Mouse (Mus musculus): ENCODE measurements at regions not wholly inside any gene's neighbourhood (a gene's known extent, or its start where the extent isn't known, plus 50 kb on each side); places are given as distances from the start of the nearest gene placed in this dataset.

DNA sequence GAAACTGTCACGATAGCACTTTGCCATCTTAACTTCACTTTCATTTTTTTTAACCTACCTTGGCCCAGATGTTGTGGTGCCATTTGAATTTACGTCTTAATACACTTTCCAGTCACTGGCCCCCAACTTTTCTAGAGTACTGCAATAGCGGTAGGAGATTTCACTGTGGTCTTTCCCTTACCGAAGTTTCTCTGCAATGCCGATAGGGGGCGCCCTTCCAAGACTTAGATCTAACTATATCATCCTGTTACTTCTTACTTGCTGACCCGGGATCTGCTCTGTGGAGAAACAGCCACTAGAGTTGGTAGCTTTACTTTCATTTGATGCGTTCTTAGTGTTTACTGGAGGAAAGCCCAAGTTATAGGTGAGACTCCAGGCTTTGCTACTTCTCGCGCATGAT, 92.6 kb upstream of the Hmgn3 start:
- Histone ChIP-seq H3K9me3 (replicated peaks) (no peaks in the 10 kb centered on the region), H3K4me3 (replicated peaks) (no peak overlapping the region), H3K4me2 (replicated peaks) (no peak overlapping the region), H3K9ac (no peak overlapping the region), H3K36me3 (no peaks in the 10 kb centered on the region), H3K4me1 (no peaks in the 10 kb centered on the region), H3K27ac (replicated peaks) (no peak overlapping the region), H3K27me3 (no peaks in the 10 kb centered on the region)
- ATAC-seq (ENCODE audit: insufficient number of reproducible peaks, low FRiP score, low TSS enrichment, low read depth) = no peak
- 85% methylated on average over 10 of the region's 10 CpGs for WGBS

GRCm38 (mm10) chr9:83221866-83222265, 75.4 kb upstream of the Hmgn3 start:
- Histone ChIP-seq H3K9me3 (replicated peaks) (no peaks in the 10 kb centered on the region), H3K4me1 (no peaks in the 10 kb centered on the region), H3K27me3 (no peaks in the 10 kb centered on the region), H3K27ac (replicated peaks) (no peak overlapping the region), H3K4me3 (replicated peaks) (no peak overlapping the region), H3K36me3 (no peaks in the 10 kb centered on the region), H3K9ac (no peak overlapping the region), H3K4me2 (replicated peaks) (no peak overlapping the region)
- ATAC-seq (ENCODE audit: insufficient number of reproducible peaks, low FRiP score, low TSS enrichment, low read depth) = no peak

GRCm38 (mm10) chr9:83202583-83202982, 56.1 kb upstream of the Hmgn3 start:
- ATAC-seq (ENCODE audit: insufficient number of reproducible peaks, low FRiP score, low TSS enrichment, low read depth) = no peak
- Histone ChIP-seq H3K27me3 (no peaks in the 10 kb centered on the region), H3K4me3 (replicated peaks) (no peak overlapping the region), H3K9ac (no peak overlapping the region), H3K4me2 (replicated peaks) (no peak overlapping the region), H3K9me3 (replicated peaks) (no peaks in the 10 kb centered on the region), H3K27ac (replicated peaks) (no peak overlapping the region), H3K36me3 (no peaks in the 10 kb centered on the region), H3K4me1 (peaks cover 6% of the 10 kb centered on the region; the same call in 1 of the 2 replicates)
- 83% methylated on average over 5 of the region's 5 CpGs for WGBS

DNA sequence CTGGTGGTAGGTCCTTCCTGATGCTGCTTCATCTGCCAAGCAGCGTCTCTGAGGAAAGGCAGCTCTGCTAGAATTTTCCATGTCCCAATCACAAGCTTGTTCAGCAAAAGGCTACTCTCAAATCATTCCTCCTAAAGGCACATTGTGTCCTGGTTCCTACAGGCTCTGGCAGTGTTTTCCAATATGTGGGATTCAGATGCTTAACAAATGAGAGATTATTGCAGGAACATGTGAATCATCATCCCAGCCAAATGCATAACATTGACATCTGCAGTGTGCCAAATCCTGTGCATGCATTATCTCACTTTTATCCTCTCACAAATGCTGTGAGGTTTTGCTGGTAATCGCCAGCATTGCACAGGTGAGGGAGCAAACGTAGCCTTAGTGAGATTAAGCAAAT, 53.3 kb upstream of the Hmgn3 start:
- Histone ChIP-seq H3K27me3 (no peaks in the 10 kb centered on the region), H3K4me2 (replicated peaks) (no peak overlapping the region), H3K9ac (no peak overlapping the region), H3K27ac (replicated peaks) (no peak overlapping the region; the same call in 1 of the 2 replicates), H3K4me3 (replicated peaks) (no peak overlapping the region), H3K4me1 (peaks cover 15% of the 10 kb centered on the region), H3K9me3 (replicated peaks) (no peaks in the 10 kb centered on the region), H3K36me3 (no peaks in the 10 kb centered on the region)
- ATAC-seq (ENCODE audit: insufficient number of reproducible peaks, low FRiP score, low TSS enrichment, low read depth) = no peak
- WGBS = 73% methylated on average over 3 of the region's 3 CpGs

- H3K9ac ChIP-seq = no peak overlapping the region
- H3K27me3 ChIP-seq = no peaks in the 10 kb centered on the region
- no peak overlapping the region for H3K27ac ChIP-seq (replicated peaks)
- H3K4me3 ChIP-seq (replicated peaks) = no peak overlapping the region
- H3K4me1 ChIP-seq = peaks cover 16% of the 10 kb centered on the region
- H3K4me2 ChIP-seq (replicated peaks) = no peak overlapping the region
- ATAC-seq (ENCODE audit: insufficient number of reproducible peaks, low FRiP score, low TSS enrichment, low read depth) = no peak
- WGBS = 88% methylated on average over 3 of the region's 3 CpGs
- no peaks in the 10 kb centered on the region for H3K36me3 ChIP-seq
- no peaks in the 10 kb centered on the region for H3K9me3 ChIP-seq (replicated peaks)
Observed at GRCm38 (mm10) chr9:83199176-83199575, 52.7 kb upstream of the Hmgn3 start.

GRCm38 (mm10) chr9:83197013-83197412, 50.5 kb upstream of the Hmgn3 start:
- ATAC-seq (ENCODE audit: insufficient number of reproducible peaks, low FRiP score, low TSS enrichment, low read depth) = no peak
- H3K4me1 ChIP-seq = peaks cover 16% of the 10 kb centered on the region
- H3K27me3 ChIP-seq = no peaks in the 10 kb centered on the region
- no peak overlapping the region for H3K9ac ChIP-seq
- no peaks in the 10 kb centered on the region for H3K9me3 ChIP-seq (replicated peaks)
- no peak overlapping the region for H3K4me3 ChIP-seq (replicated peaks)
- no peak overlapping the region for H3K27ac ChIP-seq (replicated peaks)
- no peaks in the 10 kb centered on the region for H3K36me3 ChIP-seq
- no peak overlapping the region for H3K4me2 ChIP-seq (replicated peaks)
- 58% methylated on average over 5 of the region's 5 CpGs for WGBS
